ENCODE assay signal across 8 mouse cellular contexts in the genomic region with DNA sequence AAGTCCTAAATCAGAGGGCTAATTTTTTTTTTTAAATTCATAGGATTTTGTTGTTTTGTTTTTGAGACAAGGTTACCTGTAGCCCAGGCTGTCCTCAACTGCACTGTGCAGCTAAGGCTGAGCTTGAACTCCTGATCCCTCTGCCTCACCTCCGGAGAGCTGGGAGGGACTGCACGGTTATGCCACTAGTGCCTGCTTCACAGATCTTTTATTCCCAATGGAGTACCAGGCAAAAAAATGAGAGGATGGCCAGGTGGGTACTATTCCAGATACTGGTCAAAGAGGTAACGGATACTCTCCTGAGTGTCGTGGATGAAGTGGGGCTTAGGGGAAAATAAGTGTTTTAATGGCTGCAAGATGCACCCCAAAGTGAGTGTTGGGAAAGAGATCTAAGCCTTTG. TPM values are rescaled to one million over a fixed set of nuclear protein-coding genes. Genes with fewer than 3 reads are reported as not detected.
DNase-seq lines count a peak whose midpoint lies in the region; ATAC-seq lines count a peak whose summit lies in the region.

No protein-coding gene starts in this region.

- no peaks in the 10 kb centered on the region for H3K27me3 ChIP-seq in kidney, embryonic 14.5 days (ENCODE audit: control insufficient read depth, insufficient read depth, low read length)
- H3K27me3 ChIP-seq in hindbrain, embryonic 14.5 days (ENCODE audit: control insufficient read depth, insufficient read depth, low read length): no peaks in the 10 kb centered on the region
- peaks cover 4% of the 10 kb centered on the region; the same call in 1 of the 2 replicates for H3K27me3 ChIP-seq in midbrain, embryonic 14.5 days (ENCODE audit: control insufficient read depth, insufficient read depth, low read length)

- H3K9me3 ChIP-seq in kidney, embryonic 14.5 days (ENCODE audit: control insufficient read depth, low read length): peaks cover 4% of the 10 kb centered on the region; the same call in 1 of the 2 replicates
- H3K9me3 ChIP-seq in hindbrain, embryonic 14.5 days (ENCODE audit: control insufficient read depth, low read length): no peaks in the 10 kb centered on the region
- H3K9me3 ChIP-seq in midbrain, embryonic 14.5 days (ENCODE audit: control insufficient read depth, low read length): no peaks in the 10 kb centered on the region

- 0 out of 2 replicates have a peak overlapping the region, but pooled peaks have one; percentile 37 for H3K27ac ChIP-seq in kidney, embryonic 14.5 days (ENCODE audit: low read depth, low read length)
- peak overlapping the region; percentile 58; the same call in 1 of the 2 replicates for H3K27ac ChIP-seq in hindbrain, embryonic 14.5 days
- H3K27ac ChIP-seq in midbrain, embryonic 14.5 days (replicated peaks; ENCODE audit: low read depth, low read length): no peak overlapping the region

- ATAC-seq in kidney, embryonic 14.5 days (ENCODE audit: low FRiP score, low TSS enrichment): no peak
- ATAC-seq in hindbrain, embryonic 14.5 days (ENCODE audit: low FRiP score): no peak
- ATAC-seq in midbrain, embryonic 14.5 days (ENCODE audit: low FRiP score, low TSS enrichment): no peak

- no peaks in the 10 kb centered on the region; the same call in 1 of the 2 replicates for H3K36me3 ChIP-seq in kidney, embryonic 14.5 days (ENCODE audit: control insufficient read depth, insufficient read depth, low read length)
- H3K36me3 ChIP-seq in hindbrain, embryonic 14.5 days (replicated peaks; ENCODE audit: control insufficient read depth, insufficient read depth): no peaks in the 10 kb centered on the region
- H3K36me3 ChIP-seq in midbrain, embryonic 14.5 days (ENCODE audit: control insufficient read depth, insufficient read depth, low read length): no peaks in the 10 kb centered on the region

- H3K9ac ChIP-seq in kidney, embryonic 14.5 days (ENCODE audit: low read depth, low read length): peak overlapping the region; percentile 57
- peak overlapping the region; percentile 57 for H3K9ac ChIP-seq in hindbrain, embryonic 14.5 days
- peak overlapping the region; percentile 43; the same call in 1 of the 2 replicates for H3K9ac ChIP-seq in midbrain, embryonic 14.5 days (replicated peaks; ENCODE audit: low read length)

- WGBS in kidney, embryonic 14.5 days: 48% methylated on average over 4 of the region's 4 CpGs
- 53% methylated on average over 4 of the region's 4 CpGs for WGBS in hindbrain, embryonic 14.5 days
- 49% methylated on average over 4 of the region's 4 CpGs for WGBS in midbrain, embryonic 14.5 days

- DNase-seq in kidney, adult 8-10 months: no peak
- DNase-seq in cerebellum, postnatal 14 days: peak; percentile 21 to 27
- DNase-seq in hindbrain, embryonic 14.5 days (ENCODE audit: low spot score): no peak
- DNase-seq in midbrain, embryonic 14.5 days: no peak
- no peak for DNase-seq in gastrocnemius, postnatal 25 days
- DNase-seq in right cerebral cortex, postnatal 36 days (ENCODE audit: low spot score in 2 of 2): no peak
- DNase-seq in testis, postnatal 10 days (ENCODE audit: low spot score): no peak

- peak overlapping the region; percentile 95 for H3K4me3 ChIP-seq in kidney, embryonic 14.5 days (ENCODE audit: low read length)
- H3K4me3 ChIP-seq in hindbrain, embryonic 14.5 days (replicated peaks; ENCODE audit: low read length): peak overlapping the region; percentile 71
- peak overlapping the region; percentile 67 for H3K4me3 ChIP-seq in midbrain, embryonic 14.5 days (replicated peaks; ENCODE audit: low read depth, low read length)

- peak overlapping the region; percentile 45 for H3K4me2 ChIP-seq in kidney, embryonic 14.5 days (replicated peaks; ENCODE audit: low read depth, low read length)
- H3K4me2 ChIP-seq in hindbrain, embryonic 14.5 days (replicated peaks): peak overlapping the region; percentile 75
- H3K4me2 ChIP-seq in midbrain, embryonic 14.5 days (ENCODE audit: low read length): peak overlapping the region; percentile 56

- peaks cover 33% of the 10 kb centered on the region for H3K4me1 ChIP-seq in kidney, embryonic 14.5 days (ENCODE audit: control insufficient read depth, insufficient read depth, low read length)
- no peaks in the 10 kb centered on the region for H3K4me1 ChIP-seq in hindbrain, embryonic 14.5 days (replicated peaks; ENCODE audit: control insufficient read depth, insufficient read depth, low read length)
- H3K4me1 ChIP-seq in midbrain, embryonic 14.5 days (ENCODE audit: control insufficient read depth, insufficient read depth, low read length): 0 out of 2 replicates have a peak, but pooled peaks cover 4% of the 10 kb centered on the region

RNA-seq across cellular contexts. Expression of a gene that starts 0.8 kb away (rescaled TPM):
- polyA plus RNA-seq in kidney, embryonic 14.5 days (2014; fragmentation: Nextera tagmentation; extraction: Ambion mirVana): 21.3 and 34.2 TPM in 2 replicates
- 5.0 and 5.5 TPM in 2 replicates for polyA plus RNA-seq in hindbrain, embryonic 14.5 days (2014; fragmentation: Nextera tagmentation; extraction: Ambion mirVana)
- polyA plus RNA-seq in midbrain, embryonic 14.5 days (2014; fragmentation: Nextera tagmentation; extraction: Ambion mirVana): 1.6 and 3.2 TPM in 2 replicates
- 10 to 100 TPM; 10.6 to 11.9 TPM for total RNA-seq in gastrocnemius, postnatal 25 days (2021)

Comparison
In these comparisons a context has a peak if more than half of its experiments do, and no peak if none do; other contexts are left out.
1. DNase-seq: peak in cerebellum, postnatal 14 days (2 of 2); none in kidney, adult 8-10 months (0 of 2), hindbrain, embryonic 14.5 days (single experiment), midbrain, embryonic 14.5 days (single experiment), gastrocnemius, postnatal 25 days (single experiment), right cerebral cortex, postnatal 36 days (0 of 2) and testis, postnatal 10 days (single experiment).
2. Peak in every context shown above with its lines, with median percentiles within 50 percentile points of each other: H3K4me2 ChIP-seq, H3K4me3 ChIP-seq and H3K9ac ChIP-seq.